Mouse (Mus musculus) cerebellum, postnatal 14 days (tissue): Measurements from ENCODE around the gene Mboat2.

Experiments
- DNase-seq, 2 experiments: peaks; one replicate each; pipeline ENCODE4 v3.0.0; 2021; ENCODE audit warnings: mixed read lengths in 2 of 2

The Mboat2 gene

DNA sequence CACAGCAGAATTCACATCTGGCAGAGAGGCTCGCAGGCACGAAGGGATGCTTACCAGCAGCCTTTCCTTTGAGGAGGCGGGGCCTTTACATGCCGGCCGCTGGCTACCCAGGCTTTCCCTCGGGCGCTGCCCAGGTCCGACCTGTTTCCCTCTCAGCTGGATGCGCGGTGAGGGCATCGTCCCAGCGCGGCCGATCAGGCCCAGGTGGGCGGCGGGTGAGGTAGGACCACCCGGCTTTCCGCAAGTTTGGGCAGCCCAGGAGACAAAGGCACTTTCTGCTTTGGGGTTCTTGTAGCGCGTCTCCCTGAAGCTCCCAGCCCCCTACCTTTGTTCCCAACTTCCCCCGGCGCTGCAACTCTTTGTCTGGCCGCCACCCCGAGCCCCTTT, at the start of gene Mboat2:
Gene Mboat2 (plus strand): TSS at position 114 of the 387 bp plus-strand sequence.
- no peak for DNase-seq

DNA sequence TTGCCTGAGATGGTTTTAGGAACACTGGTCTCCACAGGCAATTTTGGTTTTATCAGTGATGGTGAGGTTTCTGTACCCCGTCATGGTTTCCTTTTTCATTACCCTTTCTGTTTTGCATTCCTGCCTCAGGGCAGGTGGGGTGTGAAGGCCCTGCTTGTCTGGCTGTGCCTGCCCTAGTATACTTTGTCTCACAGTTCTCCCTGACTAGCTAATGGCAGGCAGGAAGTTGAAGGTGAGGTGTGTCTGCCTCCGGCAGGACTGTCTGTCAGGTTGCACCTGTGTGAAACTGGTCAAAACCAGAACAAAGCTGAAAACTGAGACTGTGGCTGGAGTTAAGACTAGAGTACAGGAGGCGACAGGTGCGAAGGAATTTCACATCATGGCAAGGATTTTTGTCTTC, 46.9 kb upstream of the Mboat2 start:
- DNase-seq: no peak

DNA sequence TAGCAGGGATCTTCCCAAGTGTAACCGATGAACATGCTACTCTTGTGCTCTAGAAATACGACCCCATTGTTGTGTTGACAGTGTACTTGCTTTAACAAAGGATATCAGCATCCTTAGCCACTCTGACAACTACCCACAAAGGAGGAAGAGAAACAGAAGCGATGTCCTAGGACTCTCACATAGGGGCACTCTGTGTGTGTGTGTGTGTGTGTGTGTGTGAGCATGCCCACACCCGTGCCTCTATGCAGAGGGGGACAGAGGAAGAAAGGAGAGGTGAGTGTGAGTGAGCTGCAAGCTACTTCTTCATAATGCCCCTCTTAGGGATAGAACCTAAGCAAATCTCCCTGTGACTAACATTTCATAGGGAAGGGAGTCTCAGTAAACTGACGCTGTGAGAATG, 44.8 kb upstream of the Mboat2 start:
- no peak for DNase-seq

DNA sequence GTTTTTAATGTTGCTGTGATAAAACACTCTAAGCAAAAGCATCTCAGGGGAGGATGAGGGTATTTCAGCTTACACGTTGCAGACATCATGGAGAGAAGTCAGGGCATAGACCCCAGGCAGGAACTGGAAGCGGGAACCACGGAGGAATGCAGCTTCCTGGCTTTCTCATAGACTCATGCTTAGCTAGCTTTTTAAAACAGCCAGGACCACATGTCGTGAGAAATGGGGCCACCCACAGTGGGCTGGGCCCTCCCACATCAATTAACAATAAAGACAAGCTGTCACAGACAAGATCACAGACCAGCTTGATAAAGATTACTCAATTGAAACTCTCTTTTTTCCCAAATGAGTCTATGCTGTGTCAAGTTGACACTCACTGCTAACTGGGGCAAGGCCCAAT, 44.4 kb upstream of the Mboat2 start:
- no peak for DNase-seq

DNA sequence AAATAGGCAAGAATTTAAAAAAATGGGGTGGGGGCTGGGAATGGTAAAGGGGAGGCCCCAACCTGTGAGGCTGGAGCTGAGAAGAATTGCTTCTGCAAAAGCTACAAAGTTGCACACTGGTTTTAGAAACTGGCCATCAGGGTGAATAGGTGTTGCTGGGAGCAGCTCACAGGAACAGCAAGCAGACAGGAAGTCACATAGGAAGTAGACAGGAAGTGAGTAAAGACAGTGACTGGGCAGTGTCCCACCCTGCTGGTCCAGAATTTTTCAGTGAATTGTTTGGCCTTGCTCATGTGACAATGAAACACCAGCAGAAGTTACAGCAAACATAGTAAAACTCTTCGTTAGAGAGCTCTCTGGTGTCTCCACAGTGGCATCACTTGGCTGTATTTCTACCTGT, 41.0 kb upstream of the Mboat2 start:
- DNase-seq: no peak

- DNase-seq: no peak
Observed at GRCm38 (mm10) chr12:24811230-24811629, 19.4 kb upstream of the Mboat2 start.

DNA sequence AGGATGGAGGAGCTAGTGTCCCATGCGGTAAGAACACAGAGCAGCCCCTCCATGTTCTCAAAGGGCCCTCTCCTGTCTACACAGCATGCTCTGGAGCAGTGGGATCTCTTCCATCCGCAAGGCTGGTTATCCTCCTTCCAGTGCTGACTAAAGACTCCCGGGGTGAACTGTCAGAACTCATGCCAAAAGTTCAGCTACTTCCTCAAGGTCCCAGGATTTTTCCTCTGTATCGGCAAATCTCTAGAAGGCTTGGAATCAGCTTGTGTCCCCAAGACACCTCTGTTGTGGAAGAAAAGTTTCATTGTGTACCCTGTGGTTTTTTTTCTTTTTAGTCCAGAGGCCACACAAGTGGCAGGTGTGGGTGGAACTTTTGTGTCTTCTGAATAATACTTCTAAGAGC, 18.8 kb upstream of the Mboat2 start:
- no peak for DNase-seq

DNA sequence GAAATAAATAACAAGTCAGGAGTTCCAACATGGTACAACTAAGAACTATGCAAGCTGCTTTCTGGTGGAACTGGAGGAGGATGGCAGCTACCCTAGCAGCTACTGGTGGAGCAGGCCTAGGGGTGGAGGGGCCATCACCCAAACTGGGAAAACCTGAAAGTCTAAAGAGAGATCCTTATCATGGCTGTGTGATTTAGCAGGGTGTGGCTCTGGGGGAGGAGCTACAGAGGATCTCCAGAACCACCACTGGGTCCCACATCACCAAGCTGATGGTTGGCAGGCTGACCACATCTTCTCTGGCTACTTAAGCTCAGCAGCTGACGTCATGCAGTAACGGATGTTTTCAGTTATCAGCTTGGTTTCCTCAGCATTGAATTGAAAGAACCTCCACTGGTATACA, 7.8 kb upstream of the Mboat2 start:
- no peak for DNase-seq

- no peak for DNase-seq
Observed at GRCm38 (mm10) chr12:24823636-24824354, 6.9 kb upstream of the Mboat2 start.

DNA sequence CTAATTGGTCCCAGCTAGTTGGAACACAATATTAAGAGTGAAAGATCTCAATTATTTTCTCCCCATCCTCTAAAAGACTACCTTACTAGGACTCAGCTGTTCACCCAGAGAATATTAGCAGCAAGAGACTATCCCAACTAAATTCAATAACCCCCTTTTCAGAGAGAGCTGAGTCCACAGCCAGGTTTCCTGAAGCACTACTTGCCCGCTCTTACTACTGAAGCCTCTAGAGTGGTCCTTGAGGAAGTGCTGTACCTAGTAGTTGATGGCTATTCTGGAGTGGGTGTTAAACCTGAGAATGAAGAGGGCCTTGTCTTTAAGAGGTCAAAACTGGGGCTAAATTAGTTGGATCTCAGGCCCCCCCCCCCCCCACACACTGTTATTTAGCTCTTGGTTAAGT, 593 bp upstream of the Mboat2 start:
- no peak for DNase-seq

DNA sequence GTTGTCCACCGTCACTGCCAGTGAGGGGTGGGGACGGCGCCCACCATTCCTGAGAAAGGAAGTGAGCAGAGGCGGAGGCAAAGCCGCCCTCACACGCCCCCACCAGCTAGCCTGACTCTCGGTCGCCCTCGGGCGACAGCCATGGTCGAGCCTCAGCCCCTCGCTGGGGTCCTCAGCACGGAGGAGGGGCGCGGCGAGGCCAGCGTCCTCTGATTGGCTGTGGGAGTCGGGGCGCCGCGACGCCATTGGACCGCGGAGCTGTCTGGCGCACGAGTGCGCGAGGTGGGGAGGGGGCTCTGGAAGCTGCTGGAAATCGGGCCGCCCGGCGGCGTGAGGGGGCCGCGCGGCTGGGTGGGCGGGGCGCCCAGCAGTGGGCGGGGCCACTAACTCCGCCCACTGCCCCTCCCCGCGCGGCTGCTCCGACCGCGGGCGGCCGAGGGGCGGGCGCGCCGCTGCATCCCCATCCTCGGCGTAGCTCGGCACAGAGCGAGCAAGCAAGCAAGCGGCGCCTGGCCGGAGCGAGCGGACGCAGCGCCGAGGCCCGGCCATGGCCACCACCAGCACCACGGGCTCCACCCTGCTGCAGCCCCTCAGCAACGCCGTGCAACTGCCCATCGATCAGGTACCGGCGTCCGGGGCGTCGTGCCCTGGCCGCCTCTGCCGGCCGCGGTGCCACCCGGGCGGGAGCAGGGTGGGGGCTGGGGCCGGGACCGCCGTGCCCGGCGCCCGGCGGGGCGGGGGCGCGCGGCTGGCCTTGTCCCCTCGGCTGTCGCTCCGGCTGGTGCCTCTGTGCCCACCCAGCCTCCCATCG, 679 bp downstream of the Mboat2 start:
- DNase-seq: peak; percentile 93 to 95

- no peak for DNase-seq
Observed at GRCm38 (mm10) chr12:24831964-24832427, 1.3 kb downstream of the Mboat2 start.

DNA sequence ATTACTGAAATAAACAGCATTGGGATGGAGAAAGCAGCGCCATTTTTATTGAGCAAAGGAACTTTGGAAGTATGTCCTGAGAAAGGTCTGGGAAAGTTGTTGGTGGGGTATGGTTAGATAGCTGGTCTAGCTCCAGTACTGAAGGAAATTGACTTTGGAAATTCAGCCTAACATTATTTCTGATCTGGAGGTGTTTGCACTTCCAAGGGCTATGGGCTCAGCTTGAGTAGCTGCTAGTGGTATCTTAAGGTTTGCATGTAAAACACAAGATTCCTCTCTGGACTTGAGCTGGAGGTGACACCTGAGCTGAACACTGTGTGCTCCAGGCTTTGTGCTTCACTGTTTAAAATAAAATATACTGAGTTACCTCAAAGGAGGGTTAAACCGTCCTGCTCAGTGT, 1.8 kb downstream of the Mboat2 start:
- DNase-seq: no peak

- DNase-seq: no peak
Observed at GRCm38 (mm10) chr12:24837947-24838346, 7.3 kb downstream of the Mboat2 start.

GRCm38 (mm10) chr12:24841115-24841879, 10.6 kb downstream of the Mboat2 start:
- DNase-seq: peak in 1 of 2 experiments; percentile 26

GRCm38 (mm10) chr12:24842299-24842910, 11.7 kb downstream of the Mboat2 start:
- no peak for DNase-seq

DNA sequence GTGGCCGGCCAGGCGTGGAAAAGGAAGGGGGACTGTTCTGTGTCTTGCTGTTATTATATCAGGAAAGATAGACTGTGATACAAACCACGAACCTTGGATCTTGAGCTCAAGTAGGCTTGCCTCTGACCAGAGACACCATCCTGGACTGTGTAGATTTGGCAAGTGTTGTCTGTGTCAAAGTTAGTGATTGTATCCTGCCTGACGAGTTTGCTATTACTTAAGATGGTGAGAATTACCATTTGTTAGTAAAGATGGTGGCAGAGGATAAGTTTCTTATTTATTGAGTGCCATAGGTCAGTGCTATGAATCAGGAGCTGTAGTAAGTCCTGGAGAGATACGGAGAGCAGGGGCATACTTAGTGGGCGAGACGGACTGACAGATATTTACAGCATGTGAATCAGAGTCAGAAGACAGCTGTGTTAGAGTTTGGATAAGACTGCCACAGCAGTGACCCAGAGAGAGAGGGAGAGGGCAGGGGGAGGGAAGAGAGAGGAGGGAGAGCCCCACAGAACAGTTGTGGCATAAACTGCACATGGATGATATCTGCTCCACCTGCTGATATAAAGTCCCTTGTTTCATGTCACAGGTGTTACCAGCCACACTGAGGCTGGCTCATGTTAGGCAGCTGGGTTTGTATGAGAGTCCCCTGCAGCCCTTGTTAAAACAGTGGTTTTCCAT, 12.9 kb downstream of the Mboat2 start:
- no peak for DNase-seq

- no peak for DNase-seq
Observed at GRCm38 (mm10) chr12:24845344-24845743, 14.7 kb downstream of the Mboat2 start.

- DNase-seq: no peak
Observed at GRCm38 (mm10) chr12:24848107-24848506, 17.4 kb downstream of the Mboat2 start.

DNA sequence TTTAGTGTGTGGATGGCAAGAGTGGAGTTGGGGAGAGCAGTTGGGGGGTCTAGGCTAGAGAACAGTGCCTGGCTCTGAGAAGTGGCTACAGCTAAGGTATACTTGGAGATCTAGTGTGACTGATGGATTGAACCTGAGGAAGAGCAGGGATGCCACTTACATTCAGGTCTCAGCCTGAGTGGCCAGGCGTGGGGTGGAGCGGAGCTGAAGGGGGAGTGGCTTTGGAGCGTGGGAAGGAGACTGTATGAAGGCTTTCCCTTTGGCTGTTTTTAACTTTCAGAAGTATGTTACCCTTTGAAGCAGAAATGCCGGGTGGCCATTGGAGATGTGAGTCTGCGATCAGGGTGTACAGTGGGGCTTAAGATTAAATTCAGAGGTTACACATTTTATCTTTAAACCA, 26.7 kb downstream of the Mboat2 start:
- DNase-seq: no peak

GRCm38 (mm10) chr12:24859357-24859756, 28.7 kb downstream of the Mboat2 start:
- no peak for DNase-seq

GRCm38 (mm10) chr12:24860436-24860835, 29.8 kb downstream of the Mboat2 start:
- DNase-seq: no peak
